Mouse (Mus musculus) MEL (cell line): ENCODE results near the gene Olfr62. TPM values are rescaled to one million over a fixed set of nuclear protein-coding genes. Genes with fewer than 3 reads are reported as not detected.

Source experiments
- DNase-seq: peaks from one replicate; pipeline ENCODE4 v3.0.0; 2011; ENCODE audit warnings: low read depth, low spot score
- H3K27ac ChIP-seq: 2 replicates; pipeline ENCODE4 v1.5.1; 2012; ENCODE audit warnings: low read depth, mild to moderate bottlenecking, control low read depth, low read length, moderate library complexity; ENCODE audit not compliant: control insufficient read depth
- H3K27me3 ChIP-seq, 2 experiments: fragments of 150-350 bp in 1 of 2; sonication (generic) in 1 of 2; 2 replicates each; pipeline ENCODE4 v1.6.1; 2012; ENCODE audit warnings: low read length in 2 of 2, mild to moderate bottlenecking in 2 of 2, improper control_type of control experiment in 1 of 2, moderate library complexity in 1 of 2; ENCODE audit not compliant: insufficient read depth in 2 of 2, control insufficient read depth in 1 of 2
- H3K36me3 ChIP-seq, 2 experiments: 2 replicates each; pipeline ENCODE4 v1.6.1; 2012 to 2014; ENCODE audit warnings: low read length in 2 of 2, improper control_type of control experiment in 1 of 2, inconsistent platforms in 1 of 2, mild to moderate bottlenecking in 1 of 2; ENCODE audit not compliant: insufficient read depth in 2 of 2, control insufficient read depth in 1 of 2
- H3K4me1 ChIP-seq, 2 experiments: fragments of 150-350 bp in 1 of 2; sonication (generic) in 1 of 2; 2 replicates each; pipeline ENCODE4 v1.6.1; 2012; ENCODE audit warnings: low read length in 2 of 2, improper control_type of control experiment in 1 of 2, mild to moderate bottlenecking in 1 of 2; ENCODE audit not compliant: insufficient read depth in 2 of 2, control insufficient read depth in 1 of 2
- H3K4me3 ChIP-seq, 2 experiments: fragments of 150-350 bp in 1 of 2; sonication (generic) in 1 of 2; 2 replicates each; pipeline ENCODE4 v1.5.1; 2012; ENCODE audit warnings: low read depth in 2 of 2, low read length in 2 of 2, mild to moderate bottlenecking in 2 of 2, moderate library complexity in 2 of 2, control low read depth in 1 of 2, improper control_type of control experiment in 1 of 2; ENCODE audit not compliant: control insufficient read depth in 1 of 2, insufficient read depth in 1 of 2
- H3K79me2 ChIP-seq: 2 replicates; pipeline ENCODE4 v1.6.1; 2012; ENCODE audit warnings: mild to moderate bottlenecking, low read length, moderate library complexity; ENCODE audit not compliant: control insufficient read depth, poor library complexity, insufficient read depth
- H3K9ac ChIP-seq: 2 replicates; pipeline ENCODE4 v1.6.1; 2012; ENCODE audit warnings: low read depth, mild to moderate bottlenecking, control low read depth, low read length, moderate library complexity; ENCODE audit not compliant: control insufficient read depth, poor library complexity, severe bottlenecking
- H3K9me3 ChIP-seq: fragments of 150-350 bp; sonication (generic); replicated peaks from 2 replicates; pipeline ENCODE4 v1.6.1; 2012; ENCODE audit warnings: mild to moderate bottlenecking, low read length, improper control_type of control experiment, moderate library complexity; ENCODE audit not compliant: insufficient read depth
- BHLHE40 ChIP-seq: IDR thresholded peaks from 2 replicates; pipeline ENCODE4 v1.6.1; 2012; ENCODE audit warnings: low read depth, mild to moderate bottlenecking, inconsistent platforms, low read length, improper control_type of control experiment, borderline replicate concordance
- ETS1 ChIP-seq: IDR thresholded peaks from 2 replicates; pipeline ENCODE4 v1.6.1; 2012; ENCODE audit warnings: low read depth, mild to moderate bottlenecking, inconsistent platforms, low read length, improper control_type of control experiment, moderate library complexity
- GATA1 ChIP-seq: IDR thresholded peaks from 2 replicates; pipeline ENCODE4 v1.6.1; 2011; ENCODE audit warnings: low read depth, low read length, improper control_type of control experiment
- HCFC1 ChIP-seq: IDR thresholded peaks from 2 replicates; pipeline ENCODE4 v1.6.1; 2012; ENCODE audit warnings: low read depth, mild to moderate bottlenecking, inconsistent platforms, low read length, improper control_type of control experiment, moderate library complexity
- JUND ChIP-seq: IDR thresholded peaks from 2 replicates; pipeline ENCODE4 v1.6.1; 2011; ENCODE audit warnings: low read depth, mild to moderate bottlenecking, improper control_type of control experiment, low read length
- KAT2A ChIP-seq: conservative IDR thresholded peaks from 2 replicates; pipeline ENCODE4 v1.6.1; 2012; ENCODE audit warnings: low read depth, low read length, improper control_type of control experiment, inconsistent platforms
- MAFK ChIP-seq: IDR thresholded peaks from 2 replicates; pipeline ENCODE4 v1.6.1; 2011; ENCODE audit warnings: low read depth, mild to moderate bottlenecking, low read length, improper control_type of control experiment, borderline replicate concordance
- MAZ ChIP-seq: IDR thresholded peaks from 2 replicates; pipeline ENCODE4 v1.6.1; 2012; ENCODE audit warnings: low read depth, mild to moderate bottlenecking, inconsistent platforms, low read length, improper control_type of control experiment
- MEF2A ChIP-seq: IDR thresholded peaks from 2 replicates; pipeline ENCODE4 v1.6.1; 2014; ENCODE audit warnings: low read depth, mild to moderate bottlenecking, inconsistent platforms, low read length, improper control_type of control experiment; ENCODE audit not compliant: poor library complexity, insufficient replicate concordance, severe bottlenecking; ENCODE audit errors: extremely low read depth
- MXI1 ChIP-seq: IDR thresholded peaks from 2 replicates; pipeline ENCODE4 v1.6.1; 2011; ENCODE audit warnings: mild to moderate bottlenecking, low read depth, low read length, improper control_type of control experiment
- MYC ChIP-seq: IDR thresholded peaks from 2 replicates; pipeline ENCODE4 v1.6.1; 2011; ENCODE audit warnings: low read depth, mild to moderate bottlenecking, low read length, improper control_type of control experiment, moderate library complexity
- NELFE ChIP-seq: IDR thresholded peaks from 2 replicates; pipeline ENCODE4 v1.6.1; 2011; ENCODE audit warnings: low read depth, low read length, improper control_type of control experiment
- NRF1 ChIP-seq: IDR thresholded peaks from 2 replicates; pipeline ENCODE4 v1.6.1; 2014; ENCODE audit warnings: low read depth, mild to moderate bottlenecking, inconsistent platforms, low read length, improper control_type of control experiment, moderate library complexity; ENCODE audit not compliant: poor library complexity, insufficient read depth, severe bottlenecking
- POLR2A ChIP-seq, 2 experiments: IDR thresholded peaks; 2 replicates each; pipeline ENCODE4 v1.6.1; 2011 to 2012; ENCODE audit warnings: low read length in 2 of 2, mild to moderate bottlenecking in 2 of 2, control low read depth in 1 of 2, improper control_type of control experiment in 1 of 2, low read depth in 1 of 2, moderate library complexity in 1 of 2; ENCODE audit not compliant: control insufficient read depth in 1 of 2, insufficient read depth in 1 of 2, poor library complexity in 1 of 2
- POLR2AphosphoS2 ChIP-seq: IDR thresholded peaks from 2 replicates; pipeline ENCODE4 v1.6.1; 2011; ENCODE audit warnings: low read length, improper control_type of control experiment
- POLR2AphosphoS5 ChIP-seq: IDR thresholded peaks from 2 replicates; pipeline ENCODE4 v1.6.1; 2012; ENCODE audit warnings: low read depth, borderline replicate concordance, mild to moderate bottlenecking, inconsistent platforms, low read length, moderate library complexity, mixed read lengths
- RCOR1 ChIP-seq: IDR thresholded peaks from 2 replicates; pipeline ENCODE4 v1.6.1; 2012; ENCODE audit warnings: low read depth, mild to moderate bottlenecking, inconsistent platforms, low read length, improper control_type of control experiment
- SIN3A ChIP-seq: IDR thresholded peaks from 2 replicates; pipeline ENCODE4 v1.6.1; 2012; ENCODE audit warnings: low read length, improper control_type of control experiment, inconsistent platforms
- SMC3 ChIP-seq: IDR thresholded peaks from 2 replicates; pipeline ENCODE4 v1.6.1; 2011; ENCODE audit warnings: low read depth, low read length, improper control_type of control experiment
- TAL1 ChIP-seq: IDR thresholded peaks from 2 replicates; pipeline ENCODE4 v1.6.1; 2012; ENCODE audit warnings: mild to moderate bottlenecking, inconsistent platforms, low read length, moderate library complexity, mixed read lengths
- UBTF ChIP-seq: IDR thresholded peaks from 2 replicates; pipeline ENCODE4 v1.6.1; 2012; ENCODE audit warnings: low read depth, mild to moderate bottlenecking, inconsistent platforms, low read length, improper control_type of control experiment, moderate library complexity, borderline replicate concordance; ENCODE audit not compliant: insufficient read depth
- ZMIZ1 ChIP-seq: IDR thresholded peaks from 2 replicates; pipeline ENCODE4 v1.6.1; 2012; ENCODE audit warnings: low read depth, mild to moderate bottlenecking, inconsistent platforms, low read length, improper control_type of control experiment, moderate library complexity
- ZNF384 ChIP-seq: IDR thresholded peaks from 2 replicates; pipeline ENCODE4 v1.6.1; 2012; ENCODE audit warnings: low read depth, mild to moderate bottlenecking, inconsistent platforms, low read length, improper control_type of control experiment
- polyA plus RNA-seq, 2 experiments: library from polyadenylated mRNA; stranded (reverse) in 1 of 2; unstranded in 1 of 2; fragments of >175 nt in 1 of 2; fragments of >200 nt in 1 of 2; gene quantifications; 2 replicates each; pipeline versions ENCODE4 v1.2.1 to v1.2.4; 2012; ENCODE audit warnings: low replicate concordance in 2 of 2, low read depth in 1 of 2; ENCODE audit not compliant: insufficient read length in 2 of 2, insufficient read depth in 1 of 2, missing spikeins in 1 of 2
- total RNA-seq: library from RNA; depleted of rRNA; stranded (reverse); fragments of 300-350 nt; gene quantifications from 2 replicates; pipeline ENCODE4 v1.2.3, GENCODE M21; 2012; rRNA removed

Gene Olfr62
- not detected in 2 replicates for total RNA-seq
- polyA plus RNA-seq = not detected

GRCm38 (mm10) chr4:118658652-118659051, at the start of gene Olfr62:
Gene Olfr62, plus strand, starts transcription at chr4:118658952.
- Histone ChIP-seq H3K27ac (no peak within 1 kb of the TSS), H3K4me1 (no peaks in the 10 kb centered on the region), H3K36me3 (no peaks in the 10 kb centered on the region), H3K4me3 (no peak within 1 kb of the TSS), H3K9me3 (no peaks in the 10 kb centered on the region), H3K79me2 (no peaks in the 10 kb centered on the region), H3K9ac (no peak within 1 kb of the TSS), H3K27me3 (no peaks in the 10 kb centered on the region; a peak in 1 of 4 replicates)
- DNase-seq = no peak
- TF ChIP-seq SMC3 = no peak
- no peak for TF ChIP-seq POLR2A (IDR thresholded peaks at IDR 0.05; ENCODE audit: control insufficient read depth in 1 of 2, insufficient read depth in 1 of 2, low read depth in 1 of 2, low read length in 2 of 2, poor library complexity in 1 of 2)
- TF ChIP-seq NRF1 = no peak
- no peak for TF ChIP-seq BHLHE40
- no peak for TF ChIP-seq NELFE
- no peak for TF ChIP-seq KAT2A
- TF ChIP-seq MXI1 = no peak
- TF ChIP-seq JUND = no peak
- no peak for TF ChIP-seq POLR2AphosphoS2
- no peak for TF ChIP-seq UBTF
- no peak for TF ChIP-seq MAFK
- TF ChIP-seq ETS1 = no peak
- TF ChIP-seq MEF2A = no peak
- TF ChIP-seq MYC = no peak
- no peak for TF ChIP-seq MAZ
- no peak for TF ChIP-seq SIN3A

DNA sequence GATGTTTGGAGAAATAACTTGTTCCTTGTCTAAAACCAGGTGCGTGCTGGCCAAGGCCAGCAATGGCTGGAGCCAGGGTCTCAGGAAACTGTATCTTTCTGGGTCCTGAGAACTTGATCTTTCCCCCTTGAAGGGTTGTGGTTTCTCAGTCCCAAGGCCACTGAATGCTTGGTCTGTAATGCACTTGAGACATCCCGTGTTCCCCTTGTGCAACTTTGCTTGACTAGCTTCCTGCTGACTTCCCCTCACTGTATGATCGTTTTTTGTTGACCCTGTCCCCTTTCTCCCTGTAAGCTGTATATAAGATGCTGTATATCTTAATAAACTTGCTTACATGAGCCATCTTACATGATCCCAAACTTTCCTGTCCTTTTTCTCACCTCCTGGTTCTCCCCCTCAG, 48.9 kb upstream of the Olfr62 start:
- no peak for TF ChIP-seq NELFE
- no peak for TF ChIP-seq ZMIZ1
- no peak for TF ChIP-seq SMC3
- TF ChIP-seq HCFC1 = no peak
- TF ChIP-seq POLR2AphosphoS5 = no peak
- no peak for TF ChIP-seq RCOR1
- no peak for TF ChIP-seq TAL1
- TF ChIP-seq UBTF = no peak
- no peak for TF ChIP-seq MEF2A
- no peak for TF ChIP-seq GATA1
- no peak for TF ChIP-seq SIN3A
- no peak for TF ChIP-seq ZNF384
- Histone ChIP-seq H3K27ac (no peak overlapping the region), H3K9ac (no peak overlapping the region), H3K4me1 (no peaks in the 10 kb centered on the region), H3K79me2 (no peaks in the 10 kb centered on the region), H3K4me3 (no peak overlapping the region), H3K36me3 (no peaks in the 10 kb centered on the region), H3K27me3 (peaks cover 7 to 11% of the 10 kb centered on the region in 2 experiments), H3K9me3 (no peaks in the 10 kb centered on the region)
- no peak for DNase-seq
